In genomic region chr11:26586367-26587183, GRCm38 (mm10) we compare ENCODE assay signal across 8 mouse cellular contexts. TPM values are rescaled to one million over a fixed set of nuclear protein-coding genes. Genes with fewer than 3 reads are reported as not detected.
DNase-seq lines count a peak whose midpoint lies in the region; ATAC-seq and TF ChIP-seq lines count a peak whose summit lies in the region.
"Had no signal": no experiment of that assay in that cellular context is flagged by ENCODE, and none has a peak within 500 bp of the region (broad histone marks: within the 10 kb centered on the region; RNA-seq: fewer than 3 reads in every experiment).

No protein-coding gene starts in this region.

- no peak overlapping the region for H3K4me3 ChIP-seq in liver, embryonic 12.5 days
- H3K4me3 ChIP-seq in lung, adult 2 months (replicated peaks; ENCODE audit: extremely low read depth, low read depth, low read length): no peak overlapping the region

- peaks cover 49% of the 10 kb centered on the region for H3K36me3 ChIP-seq in liver, embryonic 12.5 days

- H3K4me1 ChIP-seq in liver, embryonic 12.5 days: peaks cover 10% of the 10 kb centered on the region
- H3K4me1 ChIP-seq in lung, adult 2 months (ENCODE audit: control insufficient read depth, insufficient read depth, low read length): no peaks in the 10 kb centered on the region

- no peak overlapping the region for H3K9ac ChIP-seq in liver, embryonic 12.5 days

- no peak for TF ChIP-seq CTCF in lung, adult 2 months (IDR thresholded peaks at IDR 0.05; ENCODE audit: insufficient read depth, low read length)

- no peak for TF ChIP-seq POLR2A in lung, adult 2 months (IDR thresholded peaks at IDR 0.05; ENCODE audit: borderline replicate concordance, extremely low read depth, low read depth, low read length)

- 77% methylated on average over 6 of the region's 6 CpGs for WGBS in liver, embryonic 12.5 days (ENCODE audit: insufficient replicate concordance)
- 58% methylated on average over 6 of the region's 6 CpGs for WGBS in lung, adult 2 months

- no peak overlapping the region for H3K4me2 ChIP-seq in liver, embryonic 12.5 days

- ATAC-seq in liver, embryonic 12.5 days: no peak
- ATAC-seq in hematopoietic stem cell, adult 5-6 weeks (replicated peaks in 1 of 2; ENCODE audit: insufficient read depth in 1 of 2, low FRiP score in 2 of 2, low TSS enrichment in 1 of 2, low read depth in 1 of 2, poor library complexity in 2 of 2, severe bottlenecking in 2 of 2): peak; percentile 52
- peak; percentile 67 for ATAC-seq in monocyte, adult 5-6 weeks (replicated peaks; ENCODE audit: insufficient number of reproducible peaks, low FRiP score, low TSS enrichment, poor library complexity, severe bottlenecking)
- ATAC-seq: intestine, embryonic 16.5 days had no signal

- no peaks in the 10 kb centered on the region for H3K27me3 ChIP-seq in liver, embryonic 12.5 days (replicated peaks)

- no peak for DNase-seq in liver
- peak; percentile 4 for DNase-seq in cerebellum, adult 8-10 months
- DNase-seq in gastrocnemius, postnatal 36 days: no peak
- DNase-seq in lung, adult 2 months: no peak

- intact Hi-C loops in gastrocnemius, postnatal 36 days (cut with DNase I): no loop called here

- no peaks in the 10 kb centered on the region for H3K9me3 ChIP-seq in liver, embryonic 12.5 days (replicated peaks)

- H3K27ac ChIP-seq in liver, embryonic 12.5 days: peak overlapping the region; percentile 30; the same call in 1 of the 2 replicates

RNA-seq across cellular contexts. Expression of gene Gm6899, which starts 6.5 kb away (rescaled TPM):
- polyA plus RNA-seq in liver, embryonic 12.5 days (2016; fragmentation: Nextera tagmentation; extraction: Ambion mirVana): 0.25 TPM in 1 of 2 replicates, not detected in the other
- total RNA-seq in hematopoietic stem cell, adult 5-6 weeks (2017): not detected in 2 replicates
- not detected in 3 replicates for total RNA-seq in monocyte, adult 5-6 weeks (2017)
- not detected for total RNA-seq in gastrocnemius, postnatal 36 days (2021)
- not detected in 2 replicates for polyA plus RNA-seq in lung, adult 2 months (2012; rRNA removed)
- polyA plus RNA-seq: intestine, embryonic 16.5 days had no signal

RNA-seq across cellular contexts. Expression of gene Vrk2, which starts 7.2 kb away (rescaled TPM):
- 26.5 and 26.7 TPM in 2 replicates for polyA plus RNA-seq in liver, embryonic 12.5 days (2016; fragmentation: Nextera tagmentation; extraction: Ambion mirVana)
- total RNA-seq in hematopoietic stem cell, adult 5-6 weeks (2017): 30.2 and 48.1 TPM in 2 replicates
- 47.2 to 74.0 TPM (median 63.8 TPM) in 3 replicates for total RNA-seq in monocyte, adult 5-6 weeks (2017)
- 1 to 10 TPM; 6.2 to 6.8 TPM for total RNA-seq in gastrocnemius, postnatal 36 days (2021)
- 0.83 and 2.5 TPM in 2 replicates for polyA plus RNA-seq in lung, adult 2 months (2012; rRNA removed)
